Mouse (Mus musculus) midbrain, embryonic 12.5 days (tissue): ENCODE results near the gene Brca1. TPM values are rescaled to one million over a fixed set of nuclear protein-coding genes. Genes with fewer than 3 reads are reported as not detected.

Experiments
- ATAC-seq: fragments of 200-750 bp; cut with Nextera tagmentation; 2 replicates; pipeline ENCODE4 v1.8.0; 2017; ENCODE audit warnings: low read depth, moderate TSS enrichment, moderate library complexity; ENCODE audit not compliant: low FRiP score
- H3K27ac ChIP-seq: fragments of 300-500 bp; sonication (generic); replicated peaks from 2 replicates; pipeline ENCODE4 v1.5.1; 2016; ENCODE audit warnings: mild to moderate bottlenecking
- H3K27me3 ChIP-seq: fragments of 300-500 bp; sonication (generic); 2 replicates; pipeline ENCODE4 v1.6.1; 2016; ENCODE audit warnings: mild to moderate bottlenecking
- H3K36me3 ChIP-seq: fragments of 300-500 bp; sonication (generic); 2 replicates; pipeline ENCODE4 v1.6.1; 2016
- H3K4me1 ChIP-seq: fragments of 300-500 bp; sonication (generic); 2 replicates; pipeline ENCODE4 v1.6.1; 2016
- H3K4me2 ChIP-seq: fragments of 300-500 bp; sonication (generic); replicated peaks from 2 replicates; pipeline ENCODE4 v1.6.1; 2016; ENCODE audit warnings: mild to moderate bottlenecking, moderate library complexity
- H3K4me3 ChIP-seq: fragments of 300-500 bp; sonication (generic); 2 replicates; pipeline ENCODE4 v1.5.1; 2016; ENCODE audit warnings: mild to moderate bottlenecking
- H3K9ac ChIP-seq: fragments of 300-500 bp; sonication (generic); replicated peaks from 2 replicates; pipeline ENCODE4 v1.6.1; 2016; ENCODE audit warnings: mild to moderate bottlenecking, moderate library complexity
- H3K9me3 ChIP-seq: fragments of 300-500 bp; sonication (generic); 2 replicates; pipeline ENCODE4 v1.6.1; 2016; ENCODE audit warnings: mild to moderate bottlenecking
- WGBS: fragments of 180-500 bp; shearing (Covaris S2); methylation state at CpG from one replicate; pipeline ENCODE4 v1.1.7; 2016; 5-methylcytosine and 5-hydroxymethylcytosine counted together
- polyA plus RNA-seq: library from polyadenylated mRNA; unstranded; fragments of >200 nt; fragmentation: Nextera tagmentation; extraction: Ambion mirVana; gene quantifications from 2 replicates; pipeline ENCODE4 v1.2.1, GENCODE M21; 2016

Brca1 gene
- polyA plus RNA-seq, 1 experiment from 2014 or later = 16.1 TPM

GRCm38 (mm10) chr11:101525056-101525455 is 26.7 kb downstream of the Brca1 start:
- Histone ChIP-seq H3K4me3 (no peak overlapping the region), H3K4me1 (no peaks in the 10 kb centered on the region)
- WGBS = 94% methylated on average over 10 of the region's 10 CpGs

GRCm38 (mm10) chr11:101524446-101524845 is 27.3 kb downstream of the Brca1 start:
- H3K9me3 ChIP-seq = no peaks in the 10 kb centered on the region
- no peak overlapping the region for H3K9ac ChIP-seq
- no peak overlapping the region for H3K4me3 ChIP-seq
- no peaks in the 10 kb centered on the region for H3K27me3 ChIP-seq
- H3K27ac ChIP-seq = no peak overlapping the region
- ATAC-seq = no peak
- H3K36me3 ChIP-seq = peaks cover 36% of the 10 kb centered on the region
- no peaks in the 10 kb centered on the region for H3K4me1 ChIP-seq
- WGBS = 94% methylated on average over 8 of the region's 8 CpGs
- H3K4me2 ChIP-seq = no peak overlapping the region

More at GRCm38 (mm10) chr11:101525056-101525455, 26.7 kb downstream of the Brca1 start:
- Histone ChIP-seq H3K27me3 (no peaks in the 10 kb centered on the region), H3K4me2 (no peak overlapping the region), H3K36me3 (peaks cover 39% of the 10 kb centered on the region), H3K9me3 (no peaks in the 10 kb centered on the region), H3K27ac (no peak overlapping the region), H3K9ac (no peak overlapping the region; the same call in 1 of the 2 replicates)
- no peak for ATAC-seq

GRCm38 (mm10) chr11:101519364-101519763 is 32.4 kb downstream of the Brca1 start:
- Histone ChIP-seq H3K27me3 (no peaks in the 10 kb centered on the region), H3K9me3 (no peaks in the 10 kb centered on the region), H3K4me3 (no peak overlapping the region), H3K4me2 (no peak overlapping the region), H3K27ac (no peak overlapping the region), H3K9ac (no peak overlapping the region), H3K4me1 (no peaks in the 10 kb centered on the region), H3K36me3 (peaks cover 39% of the 10 kb centered on the region)
- ATAC-seq = no peak
- 90% methylated on average over 6 of the region's 6 CpGs for WGBS

- no peak for ATAC-seq
- H3K27me3 ChIP-seq = no peaks in the 10 kb centered on the region
- 89% methylated on average over 5 of the region's 5 CpGs for WGBS
- no peak overlapping the region for H3K4me2 ChIP-seq
- H3K36me3 ChIP-seq = peaks cover 42% of the 10 kb centered on the region
- no peak overlapping the region for H3K4me3 ChIP-seq
- H3K27ac ChIP-seq = no peak overlapping the region
- peaks cover under 1% of the 10 kb centered on the region; the same call in 1 of the 2 replicates for H3K9me3 ChIP-seq
- H3K4me1 ChIP-seq = no peaks in the 10 kb centered on the region
- no peak overlapping the region for H3K9ac ChIP-seq
These were observed 32.8 kb downstream of the Brca1 start for GRCm38 (mm10) chr11:101518937-101519336.

GRCm38 (mm10) chr11:101507090-101507489 is 44.7 kb downstream of the Brca1 start:
- no peak for ATAC-seq
- 94% methylated on average over 7 of the region's 7 CpGs for WGBS
- Histone ChIP-seq H3K4me3 (no peak overlapping the region), H3K4me1 (no peaks in the 10 kb centered on the region), H3K9me3 (no peaks in the 10 kb centered on the region), H3K36me3 (peaks cover 51% of the 10 kb centered on the region), H3K27me3 (no peaks in the 10 kb centered on the region), H3K27ac (no peak overlapping the region), H3K9ac (no peak overlapping the region), H3K4me2 (no peak overlapping the region)

- WGBS = 87% methylated on average over 5 of the region's 5 CpGs
- no peak for ATAC-seq
These were observed 45.4 kb downstream of the Brca1 start for GRCm38 (mm10) chr11:101506269-101506780.

GRCm38 (mm10) chr11:101486126-101486525 is 65.6 kb downstream of the Brca1 start:
- H3K36me3 ChIP-seq = peaks cover 19% of the 10 kb centered on the region
- H3K27me3 ChIP-seq = no peaks in the 10 kb centered on the region
- peak overlapping the region; percentile 82 for H3K27ac ChIP-seq
- no peaks in the 10 kb centered on the region for H3K9me3 ChIP-seq
- peaks cover 24% of the 10 kb centered on the region for H3K4me1 ChIP-seq
- no peak for ATAC-seq
- WGBS = 78% methylated on average over 6 of the region's 6 CpGs
- H3K4me3 ChIP-seq = no peak overlapping the region
- H3K9ac ChIP-seq = no peak overlapping the region
- no peak overlapping the region for H3K4me2 ChIP-seq

More at GRCm38 (mm10) chr11:101506269-101506780, 45.4 kb downstream of the Brca1 start:
- Histone ChIP-seq H3K9ac (no peak overlapping the region), H3K27me3 (no peaks in the 10 kb centered on the region), H3K4me2 (no peak overlapping the region), H3K36me3 (peaks cover 52% of the 10 kb centered on the region), H3K4me1 (no peaks in the 10 kb centered on the region), H3K4me3 (no peak overlapping the region), H3K9me3 (no peaks in the 10 kb centered on the region), H3K27ac (no peak overlapping the region)

- no peak for ATAC-seq
- peak overlapping the region; percentile 82 for H3K27ac ChIP-seq
- peaks cover 25% of the 10 kb centered on the region for H3K4me1 ChIP-seq
- no peak overlapping the region for H3K4me3 ChIP-seq
- WGBS = 39% methylated on average over 6 of the region's 6 CpGs
- H3K4me2 ChIP-seq = no peak overlapping the region
- no peaks in the 10 kb centered on the region for H3K9me3 ChIP-seq
- H3K9ac ChIP-seq = no peak overlapping the region
- peaks cover 18% of the 10 kb centered on the region for H3K36me3 ChIP-seq
- H3K27me3 ChIP-seq = no peaks in the 10 kb centered on the region
These were observed 66.2 kb downstream of the Brca1 start for GRCm38 (mm10) chr11:101485509-101486028.

GRCm38 (mm10) chr11:101484814-101485213 is 66.9 kb downstream of the Brca1 start:
- peaks cover 18% of the 10 kb centered on the region; the same call in 1 of the 2 replicates for H3K36me3 ChIP-seq
- H3K4me1 ChIP-seq = peaks cover 32% of the 10 kb centered on the region
- no peak overlapping the region for H3K9ac ChIP-seq
- H3K27me3 ChIP-seq = no peaks in the 10 kb centered on the region
- peak overlapping the region; percentile 82 for H3K27ac ChIP-seq
- no peak for ATAC-seq
- WGBS = 89% methylated on average over 7 of the region's 7 CpGs
- H3K4me3 ChIP-seq = no peak overlapping the region
- H3K9me3 ChIP-seq = no peaks in the 10 kb centered on the region
- H3K4me2 ChIP-seq = no peak overlapping the region

GRCm38 (mm10) chr11:101484245-101484644 is 67.5 kb downstream of the Brca1 start:
- no peak for ATAC-seq
- H3K9me3 ChIP-seq = no peaks in the 10 kb centered on the region
- H3K9ac ChIP-seq = no peak overlapping the region
- WGBS = 68% methylated on average over 6 of the region's 6 CpGs
- H3K4me1 ChIP-seq = peaks cover 38% of the 10 kb centered on the region
- H3K27ac ChIP-seq = peak overlapping the region; percentile 82
- peaks cover 14% of the 10 kb centered on the region; the same call in 1 of the 2 replicates for H3K36me3 ChIP-seq
- H3K27me3 ChIP-seq = no peaks in the 10 kb centered on the region
- no peak overlapping the region for H3K4me2 ChIP-seq
- H3K4me3 ChIP-seq = no peak overlapping the region

GRCm38 (mm10) chr11:101483804-101484203 is 68.0 kb downstream of the Brca1 start:
- Histone ChIP-seq H3K27me3 (no peaks in the 10 kb centered on the region), H3K9ac (no peak overlapping the region), H3K36me3 (peaks cover 10% of the 10 kb centered on the region; the same call in 1 of the 2 replicates), H3K9me3 (no peaks in the 10 kb centered on the region), H3K4me3 (no peak overlapping the region), H3K27ac (peak overlapping the region; percentile 82), H3K4me1 (peaks cover 42% of the 10 kb centered on the region), H3K4me2 (no peak overlapping the region)
- WGBS = 33% methylated on average over 3 of the region's 3 CpGs
- no peak for ATAC-seq

GRCm38 (mm10) chr11:101480912-101481311 is 70.8 kb downstream of the Brca1 start:
- Histone ChIP-seq H3K4me1 (peaks cover 56% of the 10 kb centered on the region), H3K36me3 (no peaks in the 10 kb centered on the region), H3K4me3 (no peak overlapping the region), H3K27ac (no peak overlapping the region), H3K9ac (no peak overlapping the region), H3K27me3 (no peaks in the 10 kb centered on the region), H3K4me2 (no peak overlapping the region), H3K9me3 (no peaks in the 10 kb centered on the region)
- no peak for ATAC-seq
- WGBS = 69% methylated on average over 6 of the region's 6 CpGs
